Mouse (Mus musculus): Measurements from ENCODE around the gene Ccm2.

DNA sequence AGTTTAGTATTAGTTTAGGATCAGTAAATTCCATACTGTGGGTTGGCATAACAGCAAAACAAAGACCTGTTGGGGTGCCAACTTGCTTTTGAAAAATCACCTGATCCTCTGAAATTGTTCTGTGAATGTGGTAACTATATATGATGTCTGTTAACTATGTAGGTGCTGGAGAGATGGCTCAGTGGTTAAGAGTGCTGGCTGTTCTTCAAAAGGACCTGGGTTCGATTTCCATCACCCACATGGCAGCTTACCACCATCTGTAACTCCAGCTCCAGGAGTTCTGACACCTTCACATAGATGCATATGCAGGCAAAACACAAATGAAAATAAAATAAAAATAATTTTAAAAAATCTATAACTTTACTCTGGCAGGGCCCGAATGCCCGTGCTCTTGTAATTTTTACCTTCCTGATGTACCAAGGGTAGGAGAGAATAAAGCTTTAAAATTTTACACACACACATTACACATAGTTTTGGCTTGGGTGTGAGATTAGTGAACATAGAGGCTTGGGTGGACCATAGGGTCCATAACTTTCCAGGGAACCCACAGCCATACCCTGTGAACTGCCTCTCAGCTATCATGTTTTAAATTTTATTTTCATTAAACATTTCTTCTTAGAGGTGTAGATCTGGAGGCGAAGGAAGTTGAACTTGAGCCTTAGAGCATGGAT is 1.4 kb upstream of the Ccm2 start:
- TF ChIP-seq CTCF (IDR thresholded peaks at IDR 0.05; ENCODE audit: low read depth, low read length), result no peak
- no peak for TF ChIP-seq POLR2A (IDR thresholded peaks at IDR 0.05; ENCODE audit: extremely low read depth, insufficient read depth, low read length)
